Mouse (Mus musculus): ENCODE measurements around the gene Pin1. TPM values are rescaled to one million over a fixed set of nuclear protein-coding genes. Genes with fewer than 3 reads are reported as not detected.
A peak's percentile ranks its signal among the peaks of the same experiment; 100 is the strongest.

Gene Pin1
- total and polyA plus RNA-seq, 3 experiments = 17.8 to 20.8 (median 18.6) TPM

DNA sequence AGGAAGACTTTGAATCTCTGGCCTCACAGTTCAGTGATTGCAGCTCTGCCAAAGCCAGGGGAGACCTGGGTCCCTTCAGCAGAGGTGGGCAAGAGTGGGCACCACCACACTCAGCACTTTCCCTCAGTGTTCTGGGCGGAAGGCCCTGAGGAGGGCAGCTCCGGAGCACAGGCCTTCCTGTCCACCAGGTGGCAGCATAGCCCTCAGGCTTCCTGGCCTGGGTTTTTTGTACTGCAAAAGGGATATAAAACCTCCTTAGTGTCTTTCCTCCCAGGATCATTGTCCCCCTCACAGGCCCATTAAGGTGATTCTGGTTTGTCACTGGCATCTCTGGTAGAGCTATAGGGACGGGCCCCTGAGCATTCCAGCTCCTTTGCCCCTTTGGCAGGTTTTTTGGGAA, 10.4 kb downstream of the Pin1 start:
- TF ChIP-seq POLR2A (IDR thresholded peaks at IDR 0.05; ENCODE audit: insufficient read depth, low read depth, low read length) = no peak
- TF ChIP-seq CTCF (IDR thresholded peaks at IDR 0.05) = peak; percentile 95
- no peak overlapping the region for H3K27ac ChIP-seq
- H3K79me2 ChIP-seq (replicated peaks; ENCODE audit: control insufficient read depth, insufficient read depth, low read length) = no peaks in the 10 kb centered on the region
- peak; percentile 51 to 75 for DNase-seq
- intact Hi-C loops (cut with DNase I) = loop anchor here (5.0 kb wide), 2 partner anchors 65 to 170 kb away; no protein-coding TSS in a partner anchor
- peaks cover 1% of the 10 kb centered on the region; the same call in 1 of the 2 replicates for H3K4me1 ChIP-seq (ENCODE audit: control insufficient read depth, insufficient read depth, low read length)
- no peaks in the 10 kb centered on the region for H3K27me3 ChIP-seq (ENCODE audit: control insufficient read depth, insufficient read depth, low read length)
- no peak overlapping the region for H3K4me3 ChIP-seq
- WGBS = 50% methylated on average over 3 of the region's 3 CpGs
- no peak overlapping the region for H3K9ac ChIP-seq (ENCODE audit: low read depth, low read length)
- no peaks in the 10 kb centered on the region; the same call in 1 of the 2 replicates for H3K36me3 ChIP-seq (ENCODE audit: control insufficient read depth, insufficient read depth, low read length)

DNA sequence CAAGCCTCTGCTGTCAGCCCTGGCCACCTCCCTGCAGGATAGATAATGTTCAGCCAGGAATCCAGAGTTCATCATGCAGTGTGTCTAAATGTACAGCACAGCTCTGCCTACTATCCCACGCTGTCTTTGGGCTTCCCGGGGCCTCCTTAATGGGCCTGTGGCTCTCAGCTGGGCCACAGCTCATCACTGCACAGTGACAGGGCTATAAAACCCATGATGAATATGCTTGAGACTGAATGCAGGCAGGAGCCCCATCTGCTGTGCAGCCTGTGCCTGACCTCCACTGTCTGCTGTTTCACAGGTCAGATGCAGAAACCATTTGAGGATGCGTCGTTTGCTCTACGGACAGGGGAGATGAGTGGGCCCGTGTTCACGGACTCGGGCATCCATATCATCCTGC, 11.0 kb downstream of the Pin1 start:
- Histone ChIP-seq H3K27me3 (ENCODE audit: control insufficient read depth, insufficient read depth, low read length) (no peaks in the 10 kb centered on the region), H3K36me3 (ENCODE audit: control insufficient read depth, insufficient read depth, low read length) (no peaks in the 10 kb centered on the region; the same call in 1 of the 2 replicates), H3K27ac (no peak overlapping the region), H3K9ac (ENCODE audit: low read depth, low read length) (no peak overlapping the region), H3K4me3 (no peak overlapping the region), H3K79me2 (replicated peaks; ENCODE audit: control insufficient read depth, insufficient read depth, low read length) (no peaks in the 10 kb centered on the region), H3K4me1 (ENCODE audit: control insufficient read depth, insufficient read depth, low read length) (peaks cover 1% of the 10 kb centered on the region; the same call in 1 of the 2 replicates)
- 96% methylated on average over 8 of the region's 8 CpGs for WGBS
- TF ChIP-seq CTCF (IDR thresholded peaks at IDR 0.05) (no peak), POLR2A (IDR thresholded peaks at IDR 0.05; ENCODE audit: insufficient read depth, low read depth, low read length) (no peak), EP300 (IDR thresholded peaks at IDR 0.05; ENCODE audit: insufficient read depth, low read depth, low read length) (no peak)
- DNase-seq = no peak
- intact Hi-C loops (cut with DNase I) = loop anchor here (5.0 kb wide), 2 partner anchors 64 to 169 kb away; no protein-coding TSS in a partner anchor

DNA sequence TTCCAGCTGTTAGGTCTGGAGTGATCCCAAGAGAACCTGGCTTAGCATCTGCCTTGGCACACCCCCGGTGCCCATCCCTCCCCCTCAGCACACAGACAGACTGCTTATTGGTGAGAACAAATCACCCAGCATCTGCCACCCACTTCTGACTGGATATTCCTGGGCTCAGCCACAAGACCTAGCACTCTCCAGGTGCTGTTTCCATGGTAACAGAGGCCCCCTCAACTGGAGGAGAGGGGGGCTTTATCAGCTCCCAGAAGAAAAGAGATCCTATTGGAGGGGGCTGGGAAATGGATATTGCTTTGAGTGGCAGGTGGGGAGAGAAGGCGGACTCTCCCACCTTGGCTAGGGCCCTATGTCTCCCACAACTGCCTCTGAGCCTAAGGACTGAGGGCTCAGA, 12.1 kb downstream of the Pin1 start:
- H3K27me3 ChIP-seq (ENCODE audit: control insufficient read depth, insufficient read depth, low read length) = no peaks in the 10 kb centered on the region
- H3K9ac ChIP-seq (ENCODE audit: low read depth, low read length) = no peak overlapping the region
- no peak for DNase-seq
- TF ChIP-seq CTCF (IDR thresholded peaks at IDR 0.05) (no peak), EP300 (IDR thresholded peaks at IDR 0.05; ENCODE audit: insufficient read depth, low read depth, low read length) (no peak), POLR2A (IDR thresholded peaks at IDR 0.05; ENCODE audit: insufficient read depth, low read depth, low read length) (no peak)
- H3K4me3 ChIP-seq = no peak overlapping the region
- 95% methylated on average over 2 of the region's 2 CpGs for WGBS
- no peak overlapping the region for H3K27ac ChIP-seq
- H3K4me1 ChIP-seq (ENCODE audit: control insufficient read depth, insufficient read depth, low read length) = no peaks in the 10 kb centered on the region
- H3K79me2 ChIP-seq (replicated peaks; ENCODE audit: control insufficient read depth, insufficient read depth, low read length) = no peaks in the 10 kb centered on the region
- intact Hi-C loops (cut with DNase I) = loop anchor here (5.0 kb wide), 2 partner anchors 63 to 168 kb away; no protein-coding TSS in a partner anchor
- H3K36me3 ChIP-seq (ENCODE audit: control insufficient read depth, insufficient read depth, low read length) = no peaks in the 10 kb centered on the region

DNA sequence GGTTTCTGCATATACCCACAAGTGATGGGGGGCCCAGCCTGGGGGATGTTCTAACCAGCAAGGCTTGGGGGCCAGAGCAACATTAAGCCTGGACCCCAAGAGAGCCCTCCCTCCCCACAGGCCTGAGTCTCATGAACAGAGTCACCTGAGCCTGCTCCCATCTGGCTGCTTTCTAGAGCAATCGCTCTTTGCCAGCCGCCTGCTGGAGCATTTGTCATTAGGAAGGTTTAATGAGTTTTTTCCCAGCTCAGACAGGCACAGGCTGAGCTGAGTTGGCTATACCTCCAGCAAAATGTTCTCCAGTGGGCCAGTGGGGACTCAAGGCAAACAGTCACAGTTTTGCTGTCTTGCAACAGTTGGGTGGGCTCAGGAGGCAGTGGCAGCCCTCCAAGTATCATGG, 12.5 kb downstream of the Pin1 start:
- Histone ChIP-seq H3K36me3 (ENCODE audit: control insufficient read depth, insufficient read depth, low read length) (no peaks in the 10 kb centered on the region), H3K4me3 (no peak overlapping the region), H3K9ac (ENCODE audit: low read depth, low read length) (no peak overlapping the region), H3K4me1 (ENCODE audit: control insufficient read depth, insufficient read depth, low read length) (no peaks in the 10 kb centered on the region), H3K27me3 (ENCODE audit: control insufficient read depth, insufficient read depth, low read length) (no peaks in the 10 kb centered on the region), H3K27ac (no peak overlapping the region), H3K79me2 (replicated peaks; ENCODE audit: control insufficient read depth, insufficient read depth, low read length) (no peaks in the 10 kb centered on the region)
- intact Hi-C loops (cut with DNase I) = loop anchor here (5.0 kb wide), 2 partner anchors 63 to 168 kb away; no protein-coding TSS in a partner anchor
- DNase-seq = no peak
- TF ChIP-seq EP300 (IDR thresholded peaks at IDR 0.05; ENCODE audit: insufficient read depth, low read depth, low read length) = no peak
- no peak for TF ChIP-seq CTCF (IDR thresholded peaks at IDR 0.05)
- no peak for TF ChIP-seq POLR2A (IDR thresholded peaks at IDR 0.05; ENCODE audit: insufficient read depth, low read depth, low read length)
- WGBS = 96% methylated on average over 2 of the region's 2 CpGs

DNA sequence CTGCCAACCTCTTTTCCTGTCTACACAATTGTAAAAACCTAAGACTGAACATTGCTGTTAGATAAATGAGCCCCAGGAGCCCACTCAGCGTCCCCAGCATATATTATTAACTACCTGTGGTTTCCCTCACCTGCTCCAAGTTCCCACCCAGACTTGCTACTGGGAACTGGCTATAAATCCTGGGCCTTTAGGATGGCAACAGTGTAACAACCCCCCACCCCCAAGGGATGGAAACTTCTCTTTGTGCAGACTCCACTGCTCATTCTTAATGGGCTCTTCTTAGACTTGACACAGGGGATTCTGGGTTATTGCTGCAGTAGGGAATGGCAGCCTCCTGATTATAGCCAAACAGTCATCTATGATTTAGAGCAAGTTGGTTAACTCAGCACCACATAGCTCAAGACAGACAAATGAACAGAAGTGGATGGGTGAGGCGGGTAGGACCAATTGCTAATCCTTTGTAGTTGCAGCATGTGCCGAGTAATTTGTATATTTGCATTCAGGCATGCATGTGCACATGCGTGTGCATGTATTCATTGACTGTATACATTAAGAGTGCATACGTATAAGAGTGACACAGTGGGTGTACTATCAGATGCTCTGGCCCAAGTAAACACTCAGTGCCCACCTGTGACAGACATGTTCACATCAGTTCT, 13.2 kb downstream of the Pin1 start:
- H3K79me2 ChIP-seq (replicated peaks; ENCODE audit: control insufficient read depth, insufficient read depth, low read length) = no peaks in the 10 kb centered on the region
- no peaks in the 10 kb centered on the region for H3K4me1 ChIP-seq (ENCODE audit: control insufficient read depth, insufficient read depth, low read length)
- DNase-seq = no peak
- WGBS = 80% methylated on average over 5 of the region's 5 CpGs
- H3K27me3 ChIP-seq (ENCODE audit: control insufficient read depth, insufficient read depth, low read length) = no peaks in the 10 kb centered on the region
- no peak overlapping the region for H3K27ac ChIP-seq
- intact Hi-C loops (cut with DNase I) = loop anchor here (5.0 kb wide), 2 partner anchors 62 to 167 kb away; no protein-coding TSS in a partner anchor
- H3K4me3 ChIP-seq = no peak overlapping the region
- H3K9ac ChIP-seq (ENCODE audit: low read depth, low read length) = no peak overlapping the region
- H3K36me3 ChIP-seq (ENCODE audit: control insufficient read depth, insufficient read depth, low read length) = no peaks in the 10 kb centered on the region
- TF ChIP-seq POLR2A (IDR thresholded peaks at IDR 0.05; ENCODE audit: insufficient read depth, low read depth, low read length) = no peak
- no peak for TF ChIP-seq EP300 (IDR thresholded peaks at IDR 0.05; ENCODE audit: insufficient read depth, low read depth, low read length)
- TF ChIP-seq CTCF (IDR thresholded peaks at IDR 0.05) = no peak

DNA sequence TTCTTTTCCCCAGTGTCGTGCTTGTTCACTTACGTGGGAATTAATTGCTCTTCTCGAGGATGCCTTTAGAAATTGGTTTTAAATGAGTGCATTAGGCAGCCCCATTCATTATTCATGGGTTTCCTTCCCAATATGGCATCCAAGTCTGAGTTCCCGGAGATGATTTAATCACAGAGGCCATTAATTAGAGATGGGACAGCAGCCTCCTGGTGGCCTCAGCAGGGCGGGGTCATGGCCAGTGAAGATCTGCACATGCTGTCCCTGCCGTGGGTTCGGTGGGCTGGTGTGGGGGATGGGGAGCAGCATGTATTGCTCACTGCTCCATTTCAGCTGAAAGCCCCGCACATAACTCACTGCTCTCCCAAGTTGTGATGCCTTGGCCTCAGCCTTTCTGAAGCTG, 14.0 kb downstream of the Pin1 start:
- 48% methylated on average over 8 of the region's 8 CpGs for WGBS
- Histone ChIP-seq H3K27me3 (ENCODE audit: control insufficient read depth, insufficient read depth, low read length) (no peaks in the 10 kb centered on the region), H3K27ac (no peak overlapping the region), H3K4me1 (ENCODE audit: control insufficient read depth, insufficient read depth, low read length) (no peaks in the 10 kb centered on the region), H3K4me3 (no peak overlapping the region), H3K79me2 (replicated peaks; ENCODE audit: control insufficient read depth, insufficient read depth, low read length) (no peaks in the 10 kb centered on the region), H3K36me3 (ENCODE audit: control insufficient read depth, insufficient read depth, low read length) (no peaks in the 10 kb centered on the region), H3K9ac (ENCODE audit: low read depth, low read length) (no peak overlapping the region)
- DNase-seq = no peak
- intact Hi-C loops (cut with DNase I) = no loop called here
- TF ChIP-seq POLR2A (IDR thresholded peaks at IDR 0.05; ENCODE audit: insufficient read depth, low read depth, low read length) = no peak
- TF ChIP-seq CTCF (IDR thresholded peaks at IDR 0.05) = no peak
- no peak for TF ChIP-seq EP300 (IDR thresholded peaks at IDR 0.05; ENCODE audit: insufficient read depth, low read depth, low read length)
